Mouse (Mus musculus): ENCODE results near the gene Gm7347. TPM values are rescaled to one million over a fixed set of nuclear protein-coding genes. Genes with fewer than 3 reads are reported as not detected.
"Not testable (repeated sequence)": the region's sequence is repeated elsewhere in the genome, so short reads cannot be mapped to it uniquely, and the experiment has no call there.

Gene Gm7347
- not detected in 2 replicates for polyA plus RNA-seq (2011; ENCODE audit: insufficient read length, low read depth, missing spikeins)

DNA sequence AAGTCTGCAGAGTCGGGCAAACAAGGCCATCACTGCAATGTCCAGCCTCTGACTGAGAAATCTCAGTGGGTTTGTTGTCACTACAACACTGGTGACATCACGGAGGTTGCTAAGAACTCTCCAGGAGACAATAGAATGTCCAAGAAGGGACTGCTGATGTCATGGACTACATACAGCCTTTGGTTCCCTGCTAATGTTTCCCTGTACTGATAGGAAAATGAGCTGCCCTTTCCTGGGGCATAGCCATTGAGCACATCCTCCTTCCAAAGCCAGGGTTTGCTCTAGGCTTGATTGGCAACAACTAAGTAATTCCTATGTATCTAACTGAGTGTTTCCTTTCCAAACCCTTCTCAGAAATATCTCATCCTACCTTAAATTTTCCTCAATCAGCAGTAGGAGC is at the start of gene Gm7347:
Gene Gm7347 (minus strand): TSS at position 101 of the 400 bp plus-strand sequence.
- not testable (repeated sequence) for H3K4me3 ChIP-seq (ENCODE audit: insufficient read depth, low read length); H3K27ac ChIP-seq (ENCODE audit: insufficient read depth, low read length); H3K4me1 ChIP-seq (ENCODE audit: control insufficient read depth, insufficient read depth, low read length)

DNA sequence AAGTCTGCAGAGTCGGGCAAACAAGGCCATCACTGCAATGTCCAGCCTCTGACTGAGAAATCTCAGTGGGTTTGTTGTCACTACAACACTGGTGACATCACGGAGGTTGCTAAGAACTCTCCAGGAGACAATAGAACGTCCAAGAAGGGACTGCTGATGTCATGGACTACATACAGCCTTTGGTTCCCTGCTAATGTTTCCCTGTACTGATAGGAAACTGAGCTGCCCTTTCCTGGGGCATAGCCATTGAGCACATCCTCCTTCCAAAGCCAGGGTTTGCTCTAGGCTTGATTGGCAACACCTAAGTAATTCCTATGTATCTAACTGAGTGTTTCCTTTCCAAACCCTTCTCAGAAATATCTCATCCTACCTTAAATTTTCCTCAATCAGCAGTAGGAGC is 46.9 kb upstream of the Gm7347 start, which contains the start of gene 5031410I06Rik:
Gene 5031410I06Rik (minus strand): TSS at position 101 of the 400 bp plus-strand sequence.
- H3K4me3 ChIP-seq (ENCODE audit: insufficient read depth, low read length); H3K4me1 ChIP-seq (ENCODE audit: control insufficient read depth, insufficient read depth, low read length); H3K27ac ChIP-seq (ENCODE audit: insufficient read depth, low read length): not testable (repeated sequence)

DNA sequence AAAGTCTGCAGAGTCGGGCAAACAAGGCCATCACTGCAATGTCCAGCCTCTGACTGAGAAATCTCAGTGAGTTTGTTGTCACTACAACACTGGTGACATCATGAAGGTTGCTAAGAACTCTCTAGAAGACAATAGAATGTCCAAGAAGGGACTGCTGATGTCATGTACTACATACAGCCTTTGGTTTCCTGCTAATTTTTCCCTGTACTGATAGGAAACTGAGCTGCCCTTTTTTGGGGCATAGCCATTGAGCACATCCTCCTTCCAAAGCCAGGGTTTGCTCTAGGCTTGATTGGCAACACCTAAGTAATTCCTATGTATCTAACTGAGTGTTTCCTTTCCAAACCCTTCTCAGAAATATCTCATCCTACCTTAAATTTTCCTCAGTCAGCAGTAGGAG is 30.8 kb upstream of the Gm7347 start, which contains the start of gene Gm10471:
Gene Gm10471 (minus strand): TSS at position 101 of the 400 bp plus-strand sequence.
- not testable (repeated sequence) for H3K27ac ChIP-seq (ENCODE audit: insufficient read depth, low read length); H3K4me3 ChIP-seq (ENCODE audit: insufficient read depth, low read length); H3K4me1 ChIP-seq (ENCODE audit: control insufficient read depth, insufficient read depth, low read length)

DNA sequence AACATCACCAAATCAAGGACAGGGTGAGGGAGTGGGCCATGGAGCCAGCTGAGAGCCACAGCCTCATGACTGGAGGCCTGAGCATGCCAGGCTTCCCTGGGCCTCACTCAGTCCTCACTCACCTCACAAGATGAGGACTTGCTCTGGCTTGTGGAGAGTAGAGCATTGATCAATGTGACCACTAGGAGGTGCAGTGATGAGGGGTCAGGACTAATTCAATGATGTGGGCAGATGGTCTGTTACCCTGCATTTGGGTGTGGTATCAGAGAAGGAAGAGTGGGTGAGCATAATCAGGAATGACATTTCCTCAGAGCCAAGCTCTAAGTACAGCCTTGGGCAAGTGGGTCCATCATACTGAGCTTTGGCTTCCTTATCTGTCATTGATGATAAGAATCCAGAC is 20.6 kb upstream of the Gm7347 start:
- H3K4me3 ChIP-seq (ENCODE audit: insufficient read depth, low read length); H3K27ac ChIP-seq (ENCODE audit: insufficient read depth, low read length); H3K4me1 ChIP-seq (ENCODE audit: control insufficient read depth, insufficient read depth, low read length): not testable (repeated sequence)

DNA sequence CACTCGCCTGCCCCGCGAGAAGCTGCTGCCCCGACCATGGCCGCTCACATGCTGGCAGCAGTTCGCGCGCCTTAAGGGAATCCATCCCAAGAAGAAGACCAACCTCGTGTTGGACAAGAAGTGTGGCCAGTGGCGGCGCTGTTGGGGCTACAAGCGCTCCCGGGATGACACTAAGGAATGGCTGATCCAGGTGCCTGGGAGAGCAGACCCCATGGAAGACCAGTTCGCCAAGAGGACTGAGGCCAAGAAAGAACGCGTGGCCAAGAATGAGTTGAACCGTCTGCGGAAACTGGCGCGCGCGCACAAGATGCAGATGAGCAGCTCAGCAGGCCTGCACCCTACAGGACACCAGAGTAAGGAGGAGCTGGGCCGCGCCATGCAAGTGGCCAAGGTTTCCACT is 12.3 kb upstream of the Gm7347 start:
- Histone ChIP-seq H3K27ac (ENCODE audit: insufficient read depth, low read length) (no peak overlapping the region), H3K4me1 (ENCODE audit: control insufficient read depth, insufficient read depth, low read length) (no peaks in the 10 kb centered on the region), H3K4me3 (ENCODE audit: insufficient read depth, low read length) (no peak overlapping the region)
- TF ChIP-seq POLR2A (IDR thresholded peaks at IDR 0.05; ENCODE audit: low read depth, low read length) = no peak
- no peak for TF ChIP-seq CTCF (IDR thresholded peaks at IDR 0.05; ENCODE audit: borderline replicate concordance, insufficient read depth, low read length)

DNA sequence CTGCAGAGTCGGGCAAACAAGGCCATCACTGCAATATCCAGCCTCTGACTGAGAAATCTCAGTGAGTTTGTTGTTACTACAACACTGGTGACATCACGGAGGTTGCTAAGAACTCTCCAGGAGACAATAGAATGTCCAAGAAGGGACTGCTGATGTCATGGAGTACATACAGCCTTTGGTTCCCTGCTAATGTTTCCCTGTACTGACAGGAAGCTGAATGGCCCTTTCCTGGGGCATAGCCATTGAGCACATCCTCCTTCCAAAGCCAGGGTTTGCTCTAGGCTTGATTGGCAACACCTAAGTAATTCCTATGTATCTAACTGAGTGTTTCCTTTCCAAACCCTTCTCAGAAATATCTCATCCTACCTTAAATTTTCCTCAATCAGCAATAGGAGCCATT is 18.9 kb downstream of the Gm7347 start, which contains the start of gene Speer4a:
Gene Speer4a (minus strand): TSS at position 101 of the 400 bp plus-strand sequence.
- not testable (repeated sequence) for H3K27ac ChIP-seq (ENCODE audit: insufficient read depth, low read length); H3K4me1 ChIP-seq (ENCODE audit: control insufficient read depth, insufficient read depth, low read length); H3K4me3 ChIP-seq (ENCODE audit: insufficient read depth, low read length)

DNA sequence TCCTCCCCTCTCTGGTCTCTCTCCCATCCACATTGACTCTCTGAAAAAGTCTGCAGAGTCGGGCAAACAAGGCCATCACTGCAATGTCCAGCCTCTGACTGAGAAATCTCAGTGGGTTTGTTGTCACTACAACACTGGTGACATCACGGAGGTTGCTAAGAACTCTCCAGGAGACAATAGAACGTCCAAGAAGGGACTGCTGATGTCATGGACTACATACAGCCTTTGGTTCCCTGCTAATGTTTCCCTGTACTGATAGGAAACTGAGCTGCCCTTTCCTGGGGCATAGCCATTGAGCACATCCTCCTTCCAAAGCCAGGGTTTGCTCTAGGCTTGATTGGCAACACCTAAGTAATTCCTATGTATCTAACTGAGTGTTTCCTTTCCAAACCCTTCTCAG is 35.6 kb downstream of the Gm7347 start, which contains the start of gene Gm5862:
Gene Gm5862 (minus strand): TSS at position 101 of the 400 bp plus-strand sequence.
- H3K4me3 ChIP-seq (ENCODE audit: insufficient read depth, low read length); H3K4me1 ChIP-seq (ENCODE audit: control insufficient read depth, insufficient read depth, low read length); H3K27ac ChIP-seq (ENCODE audit: insufficient read depth, low read length): not testable (repeated sequence)

DNA sequence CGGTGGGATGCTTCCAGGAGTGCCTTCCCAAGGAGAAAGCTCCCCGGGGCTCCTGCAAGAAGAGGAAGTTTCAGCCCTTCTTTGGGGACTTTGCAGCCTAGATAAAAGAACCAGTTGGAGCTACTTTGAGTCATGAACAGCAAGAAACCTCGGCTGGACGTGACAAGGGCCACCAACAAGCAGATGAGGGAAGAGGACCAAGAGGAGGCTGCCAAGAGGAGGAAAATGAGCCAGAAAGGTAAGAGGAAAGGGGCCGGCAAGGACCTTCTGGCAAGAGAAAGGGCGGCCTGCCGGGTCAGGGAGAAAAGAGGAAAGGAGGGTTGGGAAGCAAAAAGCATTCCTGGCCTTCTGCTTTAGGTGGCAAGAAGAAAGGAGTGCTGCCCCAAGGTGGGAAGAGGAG is 50.7 kb downstream of the Gm7347 start:
- not testable (repeated sequence) for H3K4me3 ChIP-seq (ENCODE audit: insufficient read depth, low read length); H3K27ac ChIP-seq (ENCODE audit: insufficient read depth, low read length); H3K4me1 ChIP-seq (ENCODE audit: control insufficient read depth, insufficient read depth, low read length)

DNA sequence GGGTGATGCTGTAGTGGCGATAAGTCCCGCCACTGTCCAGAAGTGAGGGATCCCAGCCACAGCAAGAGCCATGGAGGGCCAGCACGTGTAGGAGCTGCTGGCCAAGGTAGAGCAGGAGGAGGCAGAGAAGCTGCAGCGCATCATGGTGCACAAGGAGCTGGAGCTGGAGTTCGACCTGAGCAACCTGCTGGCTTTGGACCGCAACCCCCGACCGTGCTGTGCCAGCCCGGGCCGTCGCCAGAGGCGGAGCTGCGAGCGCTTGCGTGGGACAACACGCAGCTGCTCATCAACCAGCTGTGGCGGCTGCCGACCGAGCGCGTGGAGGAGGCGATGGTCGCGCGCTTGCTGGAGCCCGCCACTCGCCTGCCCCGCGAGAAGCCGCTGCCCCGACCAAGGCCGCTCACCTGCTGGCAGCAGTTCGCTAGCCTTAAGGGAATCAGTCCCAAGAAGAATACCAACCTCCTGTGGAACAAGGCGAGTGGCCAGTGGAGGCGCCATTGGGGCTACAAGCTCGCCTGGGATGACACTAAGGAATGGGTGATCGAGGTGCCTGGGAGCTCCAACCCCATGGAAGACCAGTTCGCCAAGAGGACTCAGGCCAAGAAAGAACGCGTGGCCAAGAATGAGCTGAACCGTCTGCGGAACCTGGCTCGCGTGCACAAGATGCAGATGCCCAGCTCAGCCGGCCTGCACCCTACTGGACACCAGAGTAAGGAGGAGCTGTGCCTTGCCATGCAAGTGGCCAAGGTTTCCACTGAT is 51.3 kb downstream of the Gm7347 start:
- not testable (repeated sequence) for H3K4me1 ChIP-seq (ENCODE audit: control insufficient read depth, insufficient read depth, low read length); H3K27ac ChIP-seq (ENCODE audit: insufficient read depth, low read length); H3K4me3 ChIP-seq (ENCODE audit: insufficient read depth, low read length)

DNA sequence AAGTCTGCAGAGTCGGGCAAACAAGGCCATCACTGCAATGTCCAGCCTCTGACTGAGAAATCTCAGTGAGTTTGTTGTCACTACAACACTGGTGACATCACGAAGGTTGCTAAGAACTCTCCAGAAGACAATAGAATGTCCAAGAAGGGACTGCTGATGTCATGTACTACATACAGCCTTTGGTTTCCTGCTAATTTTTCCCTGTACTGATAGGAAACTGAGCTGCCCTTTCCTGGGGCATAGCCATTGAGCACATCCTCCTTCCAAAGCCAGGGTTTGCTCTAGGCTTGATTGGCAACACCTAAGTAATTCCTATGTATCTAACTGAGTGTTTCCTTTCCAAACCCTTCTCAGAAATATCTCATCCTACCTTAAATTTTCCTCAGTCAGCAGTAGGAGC is 53.7 kb downstream of the Gm7347 start, which contains the start of gene Gm1979:
Gene Gm1979 (minus strand): TSS at position 101 of the 400 bp plus-strand sequence.
- not testable (repeated sequence) for H3K27ac ChIP-seq (ENCODE audit: insufficient read depth, low read length); H3K4me1 ChIP-seq (ENCODE audit: control insufficient read depth, insufficient read depth, low read length); H3K4me3 ChIP-seq (ENCODE audit: insufficient read depth, low read length)

Other genes with a start within 250 kb of the Gm7347 start
- gene Gm21663, start 116.2 kb downstream of the Gm7347 start, polyA plus RNA-seq (2011; ENCODE audit: insufficient read length, low read depth, missing spikeins) = not detected in 2 replicates
- not detected in 2 replicates for gene Gm21671, start 104.2 kb downstream of the Gm7347 start, polyA plus RNA-seq (2011; ENCODE audit: insufficient read length, low read depth, missing spikeins)
- not detected in 2 replicates for gene Gm21680, start 85.9 kb downstream of the Gm7347 start, polyA plus RNA-seq (2011; ENCODE audit: insufficient read length, low read depth, missing spikeins)
- gene Gm21698, start 69.9 kb downstream of the Gm7347 start, polyA plus RNA-seq (2011; ENCODE audit: insufficient read length, low read depth, missing spikeins) = not detected in 2 replicates
- gene Gm1979, start 53.8 kb downstream of the Gm7347 start, polyA plus RNA-seq (2011; ENCODE audit: insufficient read length, low read depth, missing spikeins) = not detected in 2 replicates
- not detected in 2 replicates for gene Gm5862, start 35.7 kb downstream of the Gm7347 start, polyA plus RNA-seq (2011; ENCODE audit: insufficient read length, low read depth, missing spikeins)
- not detected in 2 replicates for gene Speer4a, start 19.0 kb downstream of the Gm7347 start, polyA plus RNA-seq (2011; ENCODE audit: insufficient read length, low read depth, missing spikeins)
- gene Gm10471, start 30.7 kb upstream of the Gm7347 start, polyA plus RNA-seq (2011; ENCODE audit: insufficient read length, low read depth, missing spikeins) = not detected in 2 replicates
- gene 5031410I06Rik, start 46.8 kb upstream of the Gm7347 start, polyA plus RNA-seq (2011; ENCODE audit: insufficient read length, low read depth, missing spikeins) = not detected in 2 replicates
- not detected in 2 replicates for gene Gm10220, start 62.8 kb upstream of the Gm7347 start, polyA plus RNA-seq (2011; ENCODE audit: insufficient read length, low read depth, missing spikeins)
- 0.17 TPM in 1 of 2 replicates, not detected in the other for gene Gm7361, start 199.1 kb upstream of the Gm7347 start, polyA plus RNA-seq (2011; ENCODE audit: insufficient read length, low read depth, missing spikeins)

All from embryonic fibroblast, embryonic 13.5 days (primary cell).